Mouse (Mus musculus) limb, embryonic 11.5 days (tissue): ENCODE data around the gene Dcxr. TPM values are rescaled to one million over a fixed set of nuclear protein-coding genes. Genes with fewer than 3 reads are reported as not detected.

Source experiments
- ATAC-seq: fragments of 200-750 bp; cut with Nextera tagmentation; 2 replicates; pipeline ENCODE4 v1.8.0; 2017; ENCODE audit warnings: low read depth; ENCODE audit not compliant: insufficient number of reproducible peaks, low FRiP score, low TSS enrichment
- DNase-seq: peaks from one replicate; pipeline ENCODE4 v3.0.0-alpha.2; 2015; ENCODE audit warnings: low spot score
- H3K27ac ChIP-seq: fragments of 300-500 bp; sonication (generic); replicated peaks from 2 replicates; pipeline ENCODE4 v1.5.1; 2014; ENCODE audit warnings: low read depth, mild to moderate bottlenecking, low read length
- H3K27me3 ChIP-seq: fragments of 300-500 bp; sonication (generic); 2 replicates; pipeline ENCODE4 v1.6.1; 2014; ENCODE audit warnings: mild to moderate bottlenecking, low read length, mixed read lengths; ENCODE audit not compliant: control insufficient read depth, insufficient read depth
- H3K36me3 ChIP-seq: fragments of 300-500 bp; sonication (generic); 2 replicates; pipeline ENCODE4 v1.6.1; 2014; ENCODE audit warnings: mild to moderate bottlenecking, low read length, moderate library complexity, mixed read lengths; ENCODE audit not compliant: control insufficient read depth, insufficient read depth
- H3K4me1 ChIP-seq: fragments of 300-500 bp; sonication (generic); 2 replicates; pipeline ENCODE4 v1.6.1; 2014; ENCODE audit warnings: low read length, mixed read lengths; ENCODE audit not compliant: control insufficient read depth, insufficient read depth
- H3K4me2 ChIP-seq: fragments of 300-500 bp; sonication (generic); 2 replicates; pipeline ENCODE4 v1.6.1; 2014; ENCODE audit warnings: low read depth, mild to moderate bottlenecking, moderate library complexity; ENCODE audit not compliant: severe bottlenecking
- H3K4me3 ChIP-seq: fragments of 300-500 bp; sonication (generic); 2 replicates; pipeline ENCODE4 v1.5.1; 2014; ENCODE audit warnings: low read depth, low read length
- H3K9ac ChIP-seq: fragments of 300-500 bp; sonication (generic); 2 replicates; pipeline ENCODE4 v1.6.1; 2014; ENCODE audit warnings: mild to moderate bottlenecking, low read length
- H3K9me3 ChIP-seq: fragments of 300-500 bp; sonication (generic); 2 replicates; pipeline ENCODE4 v1.6.1; 2016; ENCODE audit warnings: low read length; ENCODE audit not compliant: control insufficient read depth
- WGBS: fragments of 180-500 bp; shearing (Covaris S2); extraction: QIAGEN DNeasy Blood & Tissue Kit; methylation state at CpG from one replicate; pipeline ENCODE4 v1.1.7; 2014; 5-methylcytosine and 5-hydroxymethylcytosine counted together
- polyA plus RNA-seq: library from polyadenylated mRNA; unstranded; fragments of >200 nt; fragmentation: Nextera tagmentation; extraction: Ambion mirVana; gene quantifications from 2 replicates; pipeline ENCODE4 v1.2.1, GENCODE M21; 2014

The Dcxr gene
- polyA plus RNA-seq, 1 experiment from 2014 or later, result 12.4 TPM

GRCm38 (mm10) chr11:120726243-120727168, 575 bp downstream of the Dcxr start:
- Histone ChIP-seq H3K4me2 (peak overlapping the region; percentile 77), H3K4me1 (peaks cover 12% of the 10 kb centered on the region; the same call in 1 of the 2 replicates), H3K27ac (no peak overlapping the region), H3K36me3 (no peaks in the 10 kb centered on the region), H3K9ac (0 out of 2 replicates have a peak overlapping the region, but pooled peaks have one; percentile 48), H3K27me3 (no peaks in the 10 kb centered on the region), H3K9me3 (no peaks in the 10 kb centered on the region), H3K4me3 (peak overlapping the region; percentile 50)
- ATAC-seq (peak; percentile 23), DNase-seq (no peak)
- WGBS, result 18% methylated on average over 36 of the region's 36 CpGs

- Histone ChIP-seq H3K36me3 (peaks cover 1% of the 10 kb centered on the region; the same call in 1 of the 2 replicates), H3K27ac (no peak overlapping the region), H3K4me2 (no peak overlapping the region), H3K27me3 (no peaks in the 10 kb centered on the region), H3K9me3 (no peaks in the 10 kb centered on the region), H3K4me3 (no peak overlapping the region), H3K4me1 (peaks cover 16% of the 10 kb centered on the region; the same call in 1 of the 2 replicates), H3K9ac (no peak overlapping the region)
- DNase-seq (no peak), ATAC-seq (no peak)
- WGBS, result 87% methylated on average over 7 of the region's 7 CpGs
These were observed 3.6 kb downstream of the Dcxr start for GRCm38 (mm10) chr11:120723509-120723908.

GRCm38 (mm10) chr11:120722761-120723382, 4.2 kb downstream of the Dcxr start:
- H3K9ac ChIP-seq, result no peak overlapping the region
- 0 out of 2 replicates have a peak overlapping the region, but pooled peaks have one; percentile 12 for H3K4me2 ChIP-seq
- no peaks in the 10 kb centered on the region for H3K27me3 ChIP-seq
- WGBS, result 91% methylated on average over 11 of the region's 11 CpGs
- ATAC-seq, result no peak
- H3K27ac ChIP-seq, result no peak overlapping the region
- no peak overlapping the region for H3K4me3 ChIP-seq
- H3K4me1 ChIP-seq, result peaks cover 16% of the 10 kb centered on the region; the same call in 1 of the 2 replicates
- H3K36me3 ChIP-seq, result peaks cover 7% of the 10 kb centered on the region; the same call in 1 of the 2 replicates
- H3K9me3 ChIP-seq, result no peaks in the 10 kb centered on the region
- no peak for DNase-seq

GRCm38 (mm10) chr11:120722067-120722630, 4.9 kb downstream of the Dcxr start:
- Histone ChIP-seq H3K36me3 (peaks cover 10% of the 10 kb centered on the region; the same call in 1 of the 2 replicates), H3K4me2 (peak overlapping the region; percentile 97), H3K4me3 (peak overlapping the region; percentile 58), H3K27me3 (no peaks in the 10 kb centered on the region), H3K9me3 (no peaks in the 10 kb centered on the region), H3K27ac (no peak overlapping the region), H3K9ac (peak overlapping the region; percentile 76), H3K4me1 (peaks cover 16% of the 10 kb centered on the region; the same call in 1 of the 2 replicates)
- DNase-seq, result no peak
- 21% methylated on average over 21 of the region's 21 CpGs for WGBS
- ATAC-seq, result no peak; the same call in 1 of the 2 replicates

GRCm38 (mm10) chr11:120721124-120722066, 5.7 kb downstream of the Dcxr start, which contains the start of gene Rac3:
Rac3 (plus strand) TSS chr11:120721470.
- Histone ChIP-seq H3K36me3 (peaks cover 13% of the 10 kb centered on the region; the same call in 1 of the 2 replicates), H3K4me3 (peak within 1 kb of the TSS; percentile 58), H3K9ac (peak within 1 kb of the TSS; percentile 76), H3K9me3 (no peaks in the 10 kb centered on the region), H3K27ac (no peak within 1 kb of the TSS), H3K27me3 (no peaks in the 10 kb centered on the region), H3K4me2 (peak within 1 kb of the TSS; percentile 97), H3K4me1 (peaks cover 16% of the 10 kb centered on the region; the same call in 1 of the 2 replicates)
- under 1% methylated on average over 84 of the region's 90 CpGs for WGBS
- ATAC-seq (peak; percentile 72), DNase-seq (peak; percentile 84)

- DNase-seq, result peak; percentile 97
- H3K9me3 ChIP-seq, result no peaks in the 10 kb centered on the region
- WGBS, result 13% methylated on average over 17 of the region's 17 CpGs
- H3K27ac ChIP-seq, result no peak overlapping the region
- H3K27me3 ChIP-seq, result no peaks in the 10 kb centered on the region
- peaks cover 16% of the 10 kb centered on the region; the same call in 1 of the 2 replicates for H3K4me1 ChIP-seq
- ATAC-seq, result no peak
- peaks cover 14% of the 10 kb centered on the region; the same call in 1 of the 2 replicates for H3K36me3 ChIP-seq
- peak overlapping the region; percentile 58; the same call in 1 of the 2 replicates for H3K4me3 ChIP-seq
- H3K9ac ChIP-seq, result peak overlapping the region; percentile 56
- H3K4me2 ChIP-seq, result peak overlapping the region; percentile 97
These were observed 6.6 kb downstream of the Dcxr start for GRCm38 (mm10) chr11:120720450-120720849.

- H3K27ac ChIP-seq, result no peak overlapping the region
- H3K36me3 ChIP-seq, result peaks cover 16% of the 10 kb centered on the region; the same call in 1 of the 2 replicates
- H3K27me3 ChIP-seq, result no peaks in the 10 kb centered on the region
- peaks cover 16% of the 10 kb centered on the region; the same call in 1 of the 2 replicates for H3K4me1 ChIP-seq
- 86% methylated on average over 13 of the region's 13 CpGs for WGBS
- no peak overlapping the region for H3K4me2 ChIP-seq
- H3K4me3 ChIP-seq, result no peak overlapping the region
- DNase-seq (no peak), ATAC-seq (no peak)
- no peak overlapping the region for H3K9ac ChIP-seq
- H3K9me3 ChIP-seq, result no peaks in the 10 kb centered on the region
These were observed 7.2 kb downstream of the Dcxr start for GRCm38 (mm10) chr11:120719841-120720376.
